Mouse (Mus musculus): Measurements from ENCODE around the gene Epn3. TPM values are rescaled to one million over a fixed set of nuclear protein-coding genes. Genes with fewer than 3 reads are reported as not detected.

The Epn3 gene
- total and polyA plus RNA-seq, 2 experiments from 2014 or later = 11.4 to 32.5 TPM

DNA sequence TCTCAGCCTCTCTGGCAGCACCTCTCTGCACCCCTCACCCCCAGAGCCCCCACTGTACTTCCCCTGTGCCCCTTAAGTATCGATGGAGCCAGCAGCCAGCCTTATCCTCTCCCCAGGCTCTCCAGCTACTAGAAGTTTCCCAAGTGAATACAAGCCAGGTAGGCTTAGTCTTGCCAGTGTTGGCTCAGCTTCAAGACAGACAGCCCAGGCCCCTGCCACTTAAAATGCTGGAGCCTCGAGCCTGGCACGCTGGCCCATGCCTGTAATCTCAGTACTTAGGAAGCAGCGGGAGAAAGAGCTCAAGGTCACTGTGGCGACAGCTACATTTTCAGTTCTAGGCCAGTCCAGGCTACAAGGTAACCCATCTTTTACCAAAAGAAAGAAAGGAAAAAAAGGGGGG lies 49.9 kb downstream of the Epn3 start:
- H3K4me1 ChIP-seq (ENCODE audit: control insufficient read depth, insufficient read depth) = peaks cover 34% of the 10 kb centered on the region
- peak overlapping the region; percentile 94 for H3K27ac ChIP-seq (ENCODE audit: low read depth)
- no peaks in the 10 kb centered on the region for H3K27me3 ChIP-seq (ENCODE audit: control insufficient read depth, insufficient read depth, low read length)
- H3K36me3 ChIP-seq (replicated peaks; ENCODE audit: control insufficient read depth, insufficient read depth, low read length) = no peaks in the 10 kb centered on the region
- 23% methylated on average over 5 of the region's 5 CpGs for WGBS
- H3K9ac ChIP-seq (replicated peaks; ENCODE audit: low read depth, low read length) = no peak overlapping the region
- no peak overlapping the region for H3K4me3 ChIP-seq (ENCODE audit: low read depth, low read length)
- H3K9me3 ChIP-seq (replicated peaks; ENCODE audit: control insufficient read depth, low read length) = no peaks in the 10 kb centered on the region
- DNase-seq (ENCODE audit: low spot score) = peak; percentile 84
- no peak overlapping the region for H3K4me2 ChIP-seq (ENCODE audit: low read depth, low read length)
- ATAC-seq (ENCODE audit: insufficient read depth, low read depth) = peak; percentile 50
- TF ChIP-seq EP300 (IDR thresholded peaks at IDR 0.05; ENCODE audit: low read depth) (no peak), CTCF (IDR thresholded peaks at IDR 0.05; ENCODE audit: low read depth) (no peak)

GRCm38 (mm10) chr11:94449239-94449638 lies 50.5 kb downstream of the Epn3 start:
- Histone ChIP-seq H3K27ac (ENCODE audit: low read depth) (peak overlapping the region; percentile 94), H3K4me3 (ENCODE audit: low read depth, low read length) (no peak overlapping the region), H3K27me3 (ENCODE audit: control insufficient read depth, insufficient read depth, low read length) (no peaks in the 10 kb centered on the region), H3K36me3 (replicated peaks; ENCODE audit: control insufficient read depth, insufficient read depth, low read length) (no peaks in the 10 kb centered on the region), H3K4me1 (ENCODE audit: control insufficient read depth, insufficient read depth) (peaks cover 34% of the 10 kb centered on the region), H3K4me2 (ENCODE audit: low read depth, low read length) (no peak overlapping the region), H3K9me3 (replicated peaks; ENCODE audit: control insufficient read depth, low read length) (no peaks in the 10 kb centered on the region), H3K9ac (replicated peaks; ENCODE audit: low read depth, low read length) (no peak overlapping the region)
- TF ChIP-seq CTCF (IDR thresholded peaks at IDR 0.05; ENCODE audit: low read depth) (no peak), EP300 (IDR thresholded peaks at IDR 0.05; ENCODE audit: low read depth) (no peak)
- 58% methylated on average over 8 of the region's 8 CpGs for WGBS
- DNase-seq (ENCODE audit: low spot score) = no peak
- no peak for ATAC-seq (ENCODE audit: insufficient read depth, low read depth)

GRCm38 (mm10) chr11:94447017-94447416 lies 52.8 kb downstream of the Epn3 start:
- Histone ChIP-seq H3K4me3 (ENCODE audit: low read depth, low read length) (no peak overlapping the region), H3K27ac (ENCODE audit: low read depth) (no peak overlapping the region), H3K4me1 (ENCODE audit: control insufficient read depth, insufficient read depth) (peaks cover 31% of the 10 kb centered on the region), H3K27me3 (ENCODE audit: control insufficient read depth, insufficient read depth, low read length) (no peaks in the 10 kb centered on the region), H3K9me3 (replicated peaks; ENCODE audit: control insufficient read depth, low read length) (no peaks in the 10 kb centered on the region), H3K9ac (replicated peaks; ENCODE audit: low read depth, low read length) (no peak overlapping the region), H3K36me3 (replicated peaks; ENCODE audit: control insufficient read depth, insufficient read depth, low read length) (no peaks in the 10 kb centered on the region; the same call in 1 of the 2 replicates), H3K4me2 (ENCODE audit: low read depth, low read length) (no peak overlapping the region)
- DNase-seq (ENCODE audit: low spot score) (no peak), ATAC-seq (ENCODE audit: insufficient read depth, low read depth) (no peak)
- TF ChIP-seq CTCF (IDR thresholded peaks at IDR 0.05; ENCODE audit: low read depth) (no peak), EP300 (IDR thresholded peaks at IDR 0.05; ENCODE audit: low read depth) (no peak)
- 42% methylated on average over 3 of the region's 3 CpGs for WGBS

DNA sequence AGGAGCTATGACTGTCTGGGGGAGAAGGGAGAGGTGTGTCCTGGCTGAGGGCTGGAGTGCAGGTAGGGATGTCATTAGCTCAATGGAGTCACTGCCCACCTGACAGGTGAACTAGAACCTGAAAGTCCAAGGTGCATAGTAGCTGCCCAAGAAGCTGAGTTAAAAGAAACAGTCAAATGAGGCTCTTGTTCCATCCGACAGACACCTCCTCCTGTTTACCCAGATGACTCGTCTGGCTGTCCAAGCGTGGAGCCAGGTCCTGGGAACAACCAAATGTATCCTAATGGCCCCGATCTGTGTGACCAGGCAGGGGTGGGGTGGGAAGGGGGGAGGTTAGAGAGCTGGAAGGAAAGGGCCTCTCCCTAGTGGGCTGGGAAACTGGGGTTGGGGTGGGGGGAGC lies 54.5 kb downstream of the Epn3 start:
- TF ChIP-seq CTCF (IDR thresholded peaks at IDR 0.05; ENCODE audit: low read depth) (no peak), EP300 (IDR thresholded peaks at IDR 0.05; ENCODE audit: low read depth) (no peak)
- H3K4me1 ChIP-seq (ENCODE audit: control insufficient read depth, insufficient read depth) = peaks cover 22% of the 10 kb centered on the region
- H3K27ac ChIP-seq (ENCODE audit: low read depth) = no peak overlapping the region
- H3K36me3 ChIP-seq (replicated peaks; ENCODE audit: control insufficient read depth, insufficient read depth, low read length) = no peaks in the 10 kb centered on the region; the same call in 1 of the 2 replicates
- no peak overlapping the region for H3K4me2 ChIP-seq (ENCODE audit: low read depth, low read length)
- H3K4me3 ChIP-seq (ENCODE audit: low read depth, low read length) = no peak overlapping the region
- WGBS = 61% methylated on average over 4 of the region's 4 CpGs
- no peaks in the 10 kb centered on the region for H3K27me3 ChIP-seq (ENCODE audit: control insufficient read depth, insufficient read depth, low read length)
- H3K9ac ChIP-seq (replicated peaks; ENCODE audit: low read depth, low read length) = no peak overlapping the region
- no peak for DNase-seq (ENCODE audit: low spot score)
- ATAC-seq (ENCODE audit: insufficient read depth, low read depth) = no peak
- H3K9me3 ChIP-seq (replicated peaks; ENCODE audit: control insufficient read depth, low read length) = no peaks in the 10 kb centered on the region

- Histone ChIP-seq H3K4me1 (ENCODE audit: control insufficient read depth, insufficient read depth) (peaks cover 20% of the 10 kb centered on the region; the same call in 1 of the 2 replicates), H3K27me3 (ENCODE audit: control insufficient read depth, insufficient read depth, low read length) (no peaks in the 10 kb centered on the region), H3K27ac (ENCODE audit: low read depth) (no peak overlapping the region), H3K9ac (replicated peaks; ENCODE audit: low read depth, low read length) (no peak overlapping the region), H3K9me3 (replicated peaks; ENCODE audit: control insufficient read depth, low read length) (no peaks in the 10 kb centered on the region), H3K4me3 (ENCODE audit: low read depth, low read length) (no peak overlapping the region), H3K36me3 (replicated peaks; ENCODE audit: control insufficient read depth, insufficient read depth, low read length) (no peaks in the 10 kb centered on the region; the same call in 1 of the 2 replicates), H3K4me2 (ENCODE audit: low read depth, low read length) (no peak overlapping the region)
- WGBS = 78% methylated on average over 5 of the region's 5 CpGs
- no peak for DNase-seq (ENCODE audit: low spot score)
- no peak for ATAC-seq (ENCODE audit: insufficient read depth, low read depth)
- TF ChIP-seq EP300 (IDR thresholded peaks at IDR 0.05; ENCODE audit: low read depth) (no peak), CTCF (IDR thresholded peaks at IDR 0.05; ENCODE audit: low read depth) (no peak)
These were observed 54.9 kb downstream of the Epn3 start for GRCm38 (mm10) chr11:94444829-94445228.

DNA sequence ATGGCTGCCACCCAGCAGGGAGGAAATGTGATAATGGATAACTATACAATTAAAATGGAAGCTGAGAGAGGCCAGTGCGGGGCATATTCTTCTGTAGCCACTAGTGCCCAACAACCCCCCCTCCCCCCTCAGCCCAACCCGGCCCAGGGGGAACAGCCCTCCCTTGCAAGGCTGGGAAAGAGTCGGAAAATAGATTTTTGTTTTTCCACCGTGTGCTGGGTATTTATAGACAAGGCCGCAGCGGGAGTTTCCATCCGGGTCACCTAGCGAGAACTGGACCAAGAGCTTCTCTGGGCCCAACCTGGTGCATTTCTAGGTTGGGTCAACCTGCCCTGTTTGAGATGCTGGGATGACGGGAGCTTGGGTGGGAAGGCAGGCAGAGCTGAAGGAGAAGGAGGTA lies 58.0 kb downstream of the Epn3 start:
- no peaks in the 10 kb centered on the region for H3K27me3 ChIP-seq (ENCODE audit: control insufficient read depth, insufficient read depth, low read length)
- 0 out of 2 replicates have a peak, but pooled peaks cover 5% of the 10 kb centered on the region for H3K4me1 ChIP-seq (ENCODE audit: control insufficient read depth, insufficient read depth)
- no peaks in the 10 kb centered on the region for H3K9me3 ChIP-seq (replicated peaks; ENCODE audit: control insufficient read depth, low read length)
- WGBS = 50% methylated on average over 9 of the region's 9 CpGs
- H3K4me2 ChIP-seq (ENCODE audit: low read depth, low read length) = no peak overlapping the region
- ATAC-seq (ENCODE audit: insufficient read depth, low read depth) = no peak; the same call in 1 of the 2 replicates
- peaks cover 9% of the 10 kb centered on the region; the same call in 1 of the 2 replicates for H3K36me3 ChIP-seq (replicated peaks; ENCODE audit: control insufficient read depth, insufficient read depth, low read length)
- H3K9ac ChIP-seq (replicated peaks; ENCODE audit: low read depth, low read length) = no peak overlapping the region
- DNase-seq (ENCODE audit: low spot score) = no peak
- no peak for TF ChIP-seq CTCF (IDR thresholded peaks at IDR 0.05; ENCODE audit: low read depth)
- TF ChIP-seq EP300 (IDR thresholded peaks at IDR 0.05; ENCODE audit: low read depth) = no peak
- H3K4me3 ChIP-seq (ENCODE audit: low read depth, low read length) = no peak overlapping the region
- H3K27ac ChIP-seq (ENCODE audit: low read depth) = no peak overlapping the region
